Mouse (Mus musculus): ENCODE results near the gene Map7. TPM values are rescaled to one million over a fixed set of nuclear protein-coding genes. Genes with fewer than 3 reads are reported as not detected.

Gene Map7
- polyA plus RNA-seq, 1 experiment from 2014 or later: 1.1 TPM

DNA sequence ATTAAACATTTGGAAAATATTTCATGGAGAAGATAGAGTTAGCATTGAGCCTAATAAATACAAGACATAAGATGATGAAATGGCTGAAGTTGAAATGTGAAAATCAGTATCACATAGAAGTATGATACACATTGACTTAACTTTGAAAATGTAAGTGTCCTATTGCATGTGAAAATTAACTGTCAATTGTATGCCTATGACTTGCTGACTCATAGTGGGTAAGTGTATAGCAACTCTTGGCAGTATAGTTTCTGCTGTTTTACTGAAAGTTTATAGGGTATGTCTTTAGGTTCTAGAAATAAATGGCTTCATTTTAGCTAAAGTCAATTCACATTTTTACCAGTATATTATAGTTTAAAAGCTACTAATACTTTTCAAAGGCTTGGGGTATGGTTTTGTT, 178.0 kb downstream of the Map7 start:
- Histone ChIP-seq H3K4me3 (ENCODE audit: low read depth, low read length) (no peak overlapping the region), H3K36me3 (ENCODE audit: control insufficient read depth, insufficient read depth, low read length) (peaks cover 14% of the 10 kb centered on the region; the same call in 1 of the 2 replicates), H3K4me1 (ENCODE audit: control insufficient read depth, insufficient read depth, low read length) (no peaks in the 10 kb centered on the region), H3K9ac (ENCODE audit: low read length) (no peak overlapping the region), H3K4me2 (ENCODE audit: low read depth, severe bottlenecking) (no peak overlapping the region), H3K9me3 (ENCODE audit: control insufficient read depth, low read length) (no peaks in the 10 kb centered on the region), H3K27ac (replicated peaks; ENCODE audit: low read depth, low read length) (no peak overlapping the region), H3K27me3 (ENCODE audit: control insufficient read depth, insufficient read depth, low read length) (no peaks in the 10 kb centered on the region)
- DNase-seq (ENCODE audit: low spot score): no peak
- ATAC-seq (ENCODE audit: insufficient number of reproducible peaks, low FRiP score, low TSS enrichment, low read depth): no peak

Small RNA genes lying within 50 kb of the gene (microRNA-seq; reads per million reads assigned to microRNA genes)
- gene Mir6413: not detected

Other genes with a start within 250 kb of the Map7 start
- gene Pex7, start 240.8 kb upstream of the Map7 start, polyA plus RNA-seq (2014; fragmentation: Nextera tagmentation; extraction: Ambion mirVana): 18.0 and 23.3 TPM in 2 replicates
- gene Map3k5, start 214.0 kb upstream of the Map7 start, polyA plus RNA-seq (2014; fragmentation: Nextera tagmentation; extraction: Ambion mirVana): 0.99 and 1.1 TPM in 2 replicates
- gene Bclaf1, start 164.0 kb downstream of the Map7 start, polyA plus RNA-seq (2014; fragmentation: Nextera tagmentation; extraction: Ambion mirVana): 176 and 185 TPM in 2 replicates
- gene Mtfr2, start 199.3 kb downstream of the Map7 start, polyA plus RNA-seq (2014; fragmentation: Nextera tagmentation; extraction: Ambion mirVana): 1.6 and 3.4 TPM in 2 replicates